Mouse (Mus musculus) ES-E14 (cell line): ENCODE measurements at regions not wholly inside any gene's neighbourhood (a gene's known extent, or its start where the extent isn't known, plus 50 kb on each side); places are given as distances from the start of the nearest gene placed in this dataset.

ENCODE experiments used
- CHD2 ChIP-seq: IDR thresholded peaks from 2 replicates; pipeline ENCODE4 v1.6.1; 2014; ENCODE audit warnings: mild to moderate bottlenecking, low read depth, low read length, inconsistent platforms
- ZNF384 ChIP-seq: IDR thresholded peaks from 2 replicates; pipeline ENCODE4 v1.6.1; 2012; ENCODE audit warnings: low read depth, low read length, inconsistent platforms

DNA sequence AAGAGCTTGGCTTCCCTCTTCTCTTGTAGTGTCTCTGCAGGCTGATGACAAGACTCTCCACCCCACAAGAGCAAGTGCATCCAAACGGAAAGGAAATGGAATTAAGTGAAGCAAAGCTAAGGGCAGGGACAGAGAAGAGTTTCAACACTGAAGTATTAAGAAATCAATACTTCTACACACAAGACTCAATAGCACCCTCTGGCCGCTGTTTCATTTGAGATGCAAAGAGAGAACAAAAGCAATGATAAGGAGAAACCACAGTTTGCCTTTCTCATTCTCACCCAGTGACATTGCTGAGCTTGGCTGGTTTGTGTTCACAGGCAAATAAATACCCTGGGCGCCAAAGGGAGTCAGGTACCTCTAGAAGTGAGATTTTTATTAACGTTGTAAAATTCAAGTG is 171.8 kb upstream of the Foxd3 start:
- no peak for TF ChIP-seq CHD2
- no peak for TF ChIP-seq ZNF384
